Mouse (Mus musculus) CH12.LX (cell line): ENCODE data around the gene Ebf3.

Experiments
- BHLHE40 ChIP-seq: IDR thresholded peaks from 2 replicates; pipeline ENCODE4 v1.6.1; 2011; ENCODE audit warnings: mild to moderate bottlenecking, low read depth, low read length, improper control_type of control experiment
- CTCF ChIP-seq, 2 experiments: IDR thresholded peaks in 1 of 2; conservative IDR thresholded peaks in 1 of 2; 2 replicates each; pipeline ENCODE4 v1.5.1; 2011 to 2012; ENCODE audit warnings: low read depth in 2 of 2, low read length in 2 of 2, improper control_type of control experiment in 1 of 2, inconsistent platforms in 1 of 2, mild to moderate bottlenecking in 1 of 2, moderate library complexity in 1 of 2
- EP300 ChIP-seq: IDR thresholded peaks from 2 replicates; pipeline ENCODE4 v1.6.1; 2011; ENCODE audit warnings: low read length, improper control_type of control experiment
- MAX ChIP-seq: IDR thresholded peaks from 2 replicates; pipeline ENCODE4 v1.6.1; 2011; ENCODE audit warnings: low read length, improper control_type of control experiment
- MAZ ChIP-seq: IDR thresholded peaks from 2 replicates; pipeline ENCODE4 v1.6.1; 2012; ENCODE audit warnings: low read depth, mild to moderate bottlenecking, inconsistent platforms, low read length, improper control_type of control experiment, moderate library complexity
- MEF2A ChIP-seq: IDR thresholded peaks from 2 replicates; pipeline ENCODE4 v1.6.1; 2014; ENCODE audit warnings: low read depth, mild to moderate bottlenecking, inconsistent platforms, low read length, improper control_type of control experiment, borderline replicate concordance
- MXI1 ChIP-seq: IDR thresholded peaks from 2 replicates; pipeline ENCODE4 v1.6.1; 2011; ENCODE audit warnings: mild to moderate bottlenecking, low read depth, low read length, improper control_type of control experiment
- MYC ChIP-seq: IDR thresholded peaks from 2 replicates; pipeline ENCODE4 v1.6.1; 2011; ENCODE audit warnings: low read depth, mild to moderate bottlenecking, improper control_type of control experiment, low read length
- POLR2A ChIP-seq: IDR thresholded peaks from 2 replicates; pipeline ENCODE4 v1.6.1; 2011; ENCODE audit warnings: low read depth, mild to moderate bottlenecking, improper control_type of control experiment, low read length
- SIN3A ChIP-seq: IDR thresholded peaks from 2 replicates; pipeline ENCODE4 v1.6.1; 2012; ENCODE audit warnings: low read length, improper control_type of control experiment, inconsistent platforms
- TBP ChIP-seq: conservative IDR thresholded peaks from 2 replicates; pipeline ENCODE4 v1.6.1; 2011; ENCODE audit warnings: low read depth, low read length, improper control_type of control experiment
- USF2 ChIP-seq: conservative IDR thresholded peaks from 2 replicates; pipeline ENCODE4 v1.6.1; 2011; ENCODE audit warnings: low read depth, low read length, improper control_type of control experiment
- ZMIZ1 ChIP-seq: IDR thresholded peaks from 2 replicates; pipeline ENCODE4 v1.6.1; 2012; ENCODE audit warnings: low read depth, mild to moderate bottlenecking, inconsistent platforms, low read length, improper control_type of control experiment

DNA sequence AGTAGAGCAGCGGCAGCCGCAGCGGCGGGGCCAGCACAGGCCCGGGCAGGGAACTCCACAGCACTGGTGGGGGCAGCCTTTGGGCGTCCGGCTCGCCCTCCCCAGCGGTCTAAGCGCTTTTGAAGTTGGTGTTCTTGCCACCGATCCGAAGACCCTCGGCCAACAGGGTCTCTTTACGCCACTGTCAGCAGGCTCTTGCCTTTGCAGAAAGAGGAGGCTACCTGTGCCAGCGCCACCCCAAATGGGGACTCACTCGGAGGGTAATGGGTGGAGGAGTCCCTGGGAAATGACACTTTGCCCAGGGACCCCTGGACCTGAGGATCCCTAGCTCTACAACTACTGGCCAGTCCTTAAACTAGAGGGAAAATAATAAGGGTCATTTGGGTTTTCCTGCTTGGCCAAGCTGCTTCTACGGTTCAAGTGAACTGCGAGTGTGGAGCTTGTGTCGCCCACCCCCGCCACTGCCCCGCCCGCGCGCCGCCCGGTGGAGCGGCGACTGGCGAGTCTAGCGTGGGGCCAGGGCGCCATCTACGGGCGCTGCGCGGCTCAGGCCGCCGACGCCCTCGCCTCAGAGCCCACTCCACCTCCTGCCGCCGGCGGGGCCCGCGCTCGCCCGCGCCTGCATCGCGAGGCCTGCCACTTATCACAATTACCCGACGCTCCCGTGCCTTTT is 7.0 kb upstream of the Ebf3 start:
- TF ChIP-seq CTCF (conservative IDR thresholded peaks at IDR 0.05 in 1 of 2, IDR thresholded peaks at IDR 0.05 in 1 of 2; ENCODE audit: low read depth in 2 of 2, low read length in 2 of 2) (peak in 1 of 2 experiments; percentile 68; a peak in 2 of 4 replicates), TBP (no peak), SIN3A (no peak), POLR2A (no peak), MXI1 (no peak), MEF2A (no peak), USF2 (no peak), MAZ (no peak), EP300 (no peak), ZMIZ1 (no peak), MYC (no peak), BHLHE40 (no peak), MAX (no peak)
